Mouse (Mus musculus) lung, postnatal 0 days (tissue): ENCODE results near the gene Sgms1.

Experiments used
- CTCF ChIP-seq: IDR thresholded peaks from 2 replicates; pipeline ENCODE4 v1.5.1; 2016; ENCODE audit warnings: antibody characterized with exemption, mild to moderate bottlenecking
- EP300 ChIP-seq: IDR thresholded peaks from 2 replicates; pipeline ENCODE4 v1.6.1; 2016; ENCODE audit warnings: antibody characterized with exemption, mild to moderate bottlenecking, control low read depth

DNA sequence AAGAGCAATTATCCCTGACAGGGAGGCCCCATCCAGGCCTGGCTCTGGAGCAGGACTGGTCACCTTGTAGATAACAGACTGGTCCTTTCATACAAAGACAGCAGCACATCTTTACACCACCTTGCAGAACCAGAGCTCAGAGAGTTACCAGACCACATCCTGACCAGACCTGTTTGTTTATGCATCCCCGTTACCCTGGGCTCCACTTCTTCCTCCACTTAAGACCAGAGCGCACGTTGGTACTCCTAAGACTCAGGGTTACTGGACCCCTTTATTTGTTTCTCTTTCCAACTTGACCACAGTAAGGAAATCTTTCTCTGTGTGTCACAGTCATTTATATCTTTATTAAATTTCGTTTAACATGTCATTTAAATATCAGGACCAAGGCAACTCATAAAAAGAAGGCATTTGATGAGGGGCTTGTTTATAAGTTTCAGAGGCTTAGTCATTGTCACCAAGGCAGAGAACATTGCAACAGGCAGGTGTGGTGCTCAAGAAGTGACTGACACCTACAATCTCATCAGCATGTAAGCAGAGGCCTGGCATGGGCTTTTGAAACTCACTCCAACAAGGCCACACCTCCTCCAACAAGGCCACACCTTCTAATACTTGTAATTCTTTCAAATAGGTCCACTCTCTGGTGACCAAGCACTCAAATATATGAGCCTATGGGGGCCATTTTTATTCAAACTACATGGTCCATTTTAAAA, 132.7 kb downstream of the Sgms1 start:
- TF ChIP-seq CTCF (no peak), EP300 (no peak)
